Mouse (Mus musculus): ENCODE data around the gene Olfr620.

GRCm38 (mm10) chr7:103555779-103556178, 56.6 kb downstream of the Olfr620 start, which contains the start of gene Olfr615:
- TF ChIP-seq CTCF (IDR thresholded peaks at IDR 0.05; ENCODE audit: low read depth, low read length): no peak
- no peak for TF ChIP-seq POLR2A (IDR thresholded peaks at IDR 0.05; ENCODE audit: extremely low read depth, insufficient read depth, low read length)
